Mouse (Mus musculus) embryonic stem cell, embryonic (primary cell): ENCODE data around the gene Crygs.

Experiments
- CTCF ChIA-PET, 4 experiments: fragments of 300-600 bp in 2 of 4; fragments of 350-600 bp in 2 of 4; sonication (Branson Sonifier 250); formaldehyde crosslinking; loops; one replicate each; lab custom pipeline; 2022; ENCODE audit warnings: inconsistent platforms in 2 of 4; lab: Charles Lee
- POLR2A ChIA-PET, 4 experiments: fragments of 300-600 bp in 2 of 4; fragments of 350-600 bp in 2 of 4; sonication (Branson Sonifier 250); formaldehyde crosslinking; loops; one replicate each; lab custom pipeline; 2022; ENCODE audit warnings: antibody characterized with exemption in 4 of 4, inconsistent platforms in 1 of 4; lab: Charles Lee

Crygs gene

GRCm38 (mm10) chr16:22811477-22811876, at the start of gene Crygs:
Gene Crygs (minus strand): TSS chr16:22811577.
- ChIA-PET POLR2A (interaction anchor here in 1 of 4 experiments (0.7 to 1.3 kb wide), 2 partner anchors 174 to 437 kb away, joined by 3 read pairs; no protein-coding TSS in a partner anchor), CTCF (interaction anchor here in 1 of 4 experiments (0.6 kb wide), 1 partner anchor 348 kb away, joined by 3 read pairs; no protein-coding TSS in a partner anchor)

- ChIA-PET CTCF (no interaction called here), POLR2A (interaction anchor here in 3 of 4 experiments (0.7 to 3.2 kb wide), 23 partner anchors 9 to 418 kb away, joined by 3 to 20 read pairs (median 3); partner anchors contain the start of genes Etv5 (in 1 of the 3) and Rfc4 (in 1 of the 3))
These were observed 46.2 kb upstream of the Crygs start, which contains the start of the genes Tbccd1 and Dnajb11 for GRCm38 (mm10) chr16:22857431-22858113. Gene Tbccd1 (minus strand): TSS chr16:22857669. Gene Dnajb11 (plus strand): TSS chr16:22857845.

GRCm38 (mm10) chr16:22856773-22857172, 45.4 kb upstream of the Crygs start:
- CTCF ChIA-PET = interaction anchor here in 1 of 4 experiments (1.1 kb wide), 1 partner anchor 232 kb away, joined by 3 read pairs; no protein-coding TSS in a partner anchor
- POLR2A ChIA-PET = interaction anchor here in 3 of 4 experiments (0.6 to 3.2 kb wide), 21 partner anchors 8 to 417 kb away, joined by 3 to 20 read pairs (median 3); partner anchors contain the start of genes Etv5 (in 1 of the 3) and Rfc4 (in 1 of the 3)

- ChIA-PET POLR2A (no interaction called here), CTCF (interaction anchor here in 1 of 4 experiments (0.5 kb wide), 1 partner anchor 246 kb away, joined by 5 read pairs; no protein-coding TSS in a partner anchor)
These were observed 41.3 kb upstream of the Crygs start for GRCm38 (mm10) chr16:22852709-22853108.

GRCm38 (mm10) chr16:22848331-22848730, 37.0 kb upstream of the Crygs start:
- CTCF ChIA-PET = interaction anchor here in 1 of 4 experiments (0.6 kb wide), 1 partner anchor 240 kb away, joined by 3 read pairs; no protein-coding TSS in a partner anchor
- POLR2A ChIA-PET = interaction anchor here in 2 of 4 experiments (0.6 to 1.5 kb wide), 4 partner anchors 9 to 105 kb away, joined by 3 to 4 read pairs (median 3); partner anchors contain the start of genes Dnajb11 (in 1 of the 2) and Tbccd1 (in 1 of the 2)

- ChIA-PET POLR2A (interaction anchor here in 2 of 4 experiments (0.7 to 1.5 kb wide), 3 partner anchors 10 to 105 kb away, joined by 3 to 4 read pairs (median 3); partner anchors contain the start of genes Dnajb11 (in 1 of the 2) and Tbccd1 (in 1 of the 2)), CTCF (interaction anchor here in 1 of 4 experiments (0.6 kb wide), 1 partner anchor 241 kb away, joined by 3 read pairs; no protein-coding TSS in a partner anchor)
These were observed 36.3 kb upstream of the Crygs start for GRCm38 (mm10) chr16:22847686-22848085.

GRCm38 (mm10) chr16:22845481-22845880, 34.1 kb upstream of the Crygs start:
- ChIA-PET CTCF (interaction anchor here in 1 of 4 experiments (1.6 kb wide), 1 partner anchor 266 kb away, joined by 4 read pairs; no protein-coding TSS in a partner anchor), POLR2A (interaction anchor here (1.1 to 2.1 kb wide), 4 partner anchors 11 to 21 kb away, joined by 3 to 20 read pairs (median 4); partner anchors contain the start of genes Dnajb11 (in 2 of the 4) and Tbccd1 (in 2 of the 4))

- CTCF ChIA-PET = interaction anchor here in 1 of 4 experiments (1.6 kb wide), 1 partner anchor 265 kb away, joined by 4 read pairs; no protein-coding TSS in a partner anchor
These were observed 33.5 kb upstream of the Crygs start for GRCm38 (mm10) chr16:22844834-22845233.

GRCm38 (mm10) chr16:22844061-22844801, 32.9 kb upstream of the Crygs start:
- POLR2A ChIA-PET = interaction anchor here (0.5 to 2.1 kb wide), 10 partner anchors 9 to 789 kb away, joined by 3 to 20 read pairs (median 4); partner anchors contain the start of genes Dnajb11 (in 3 of the 4), Tbccd1 (in 3 of the 4) and Tra2b (in 1 of the 4)
- CTCF ChIA-PET = interaction anchor here in 1 of 4 experiments (1.6 kb wide), 1 partner anchor 264 kb away, joined by 4 read pairs; no protein-coding TSS in a partner anchor

More at GRCm38 (mm10) chr16:22844834-22845233, 33.5 kb upstream of the Crygs start:
- POLR2A ChIA-PET = interaction anchor here (0.5 to 2.1 kb wide), 10 partner anchors 10 to 789 kb away, joined by 3 to 20 read pairs (median 4); partner anchors contain the start of genes Dnajb11 (in 3 of the 4), Tbccd1 (in 3 of the 4) and Tra2b (in 1 of the 4)

- POLR2A ChIA-PET = no interaction called here
- CTCF ChIA-PET = no interaction called here
These were observed 31.5 kb upstream of the Crygs start for GRCm38 (mm10) chr16:22842871-22843270.

- ChIA-PET CTCF (no interaction called here), POLR2A (interaction anchor here in 3 of 4 experiments (0.6 to 1.4 kb wide), 3 partner anchors 32 to 263 kb away, joined by 3 to 11 read pairs (median 3); no protein-coding TSS in a partner anchor)
These were observed 27.9 kb upstream of the Crygs start for GRCm38 (mm10) chr16:22839146-22839857.

- ChIA-PET POLR2A (interaction anchor here in 1 of 4 experiments (0.6 to 0.7 kb wide), 2 partner anchors 89 to 100 kb away, joined by 3 to 4 read pairs; no protein-coding TSS in a partner anchor), CTCF (no interaction called here)
These were observed 21.7 kb upstream of the Crygs start for GRCm38 (mm10) chr16:22832932-22833525.

GRCm38 (mm10) chr16:22820731-22821130, 9.4 kb upstream of the Crygs start:
- CTCF ChIA-PET = interaction anchor here in 3 of 4 experiments (1.3 to 1.5 kb wide), 3 partner anchors 13 kb away, joined by 3 to 4 read pairs (median 3); no protein-coding TSS in a partner anchor

GRCm38 (mm10) chr16:22807468-22808070, 3.8 kb downstream of the Crygs start:
- CTCF ChIA-PET = interaction anchor here (0.5 to 4.2 kb wide), 71 partner anchors 8 to 1376 kb away, joined by 3 to 48 read pairs (median 4); no protein-coding TSS in a partner anchor
- POLR2A ChIA-PET = interaction anchor here (0.5 to 1.7 kb wide), 12 partner anchors 27 to 507 kb away, joined by 3 to 11 read pairs (median 3); no protein-coding TSS in a partner anchor

More at GRCm38 (mm10) chr16:22820731-22821130, 9.4 kb upstream of the Crygs start:
- POLR2A ChIA-PET = interaction anchor here in 1 of 4 experiments (1.0 kb wide), 1 partner anchor 49 kb away, joined by 3 read pairs; no protein-coding TSS in a partner anchor

GRCm38 (mm10) chr16:22802786-22803185, 8.6 kb downstream of the Crygs start:
- CTCF ChIA-PET = no interaction called here

GRCm38 (mm10) chr16:22800849-22801109, 10.6 kb downstream of the Crygs start:
- ChIA-PET POLR2A (interaction anchor here (0.7 to 1.2 kb wide), 7 partner anchors 12 to 492 kb away, joined by 3 read pairs; partner anchors contain the start of gene Eif4a2 (in 1 of the 4)), CTCF (interaction anchor here in 3 of 4 experiments (0.6 to 2.4 kb wide), 4 partner anchors 221 to 493 kb away, joined by 3 to 10 read pairs (median 4); no protein-coding TSS in a partner anchor)

More at GRCm38 (mm10) chr16:22802786-22803185, 8.6 kb downstream of the Crygs start:
- POLR2A ChIA-PET = no interaction called here
